Mouse (Mus musculus): ENCODE measurements at regions not wholly inside any gene's neighbourhood (a gene's known extent, or its start where the extent isn't known, plus 50 kb on each side); places are given as distances from the start of the nearest gene placed in this dataset.

- no peak for DNase-seq
Observed at GRCm38 (mm10) chr2:51234427-51234826, 85.5 kb upstream of the Rnd3 start.

- no peak for DNase-seq
Observed at GRCm38 (mm10) chr2:51222851-51223250, 73.9 kb upstream of the Rnd3 start.

- no peak for DNase-seq
Observed at GRCm38 (mm10) chr2:51219714-51220113, 70.8 kb upstream of the Rnd3 start.

- DNase-seq = no peak
Observed at GRCm38 (mm10) chr2:51207150-51208022, 58.5 kb upstream of the Rnd3 start.

GRCm38 (mm10) chr2:51206332-51206731 lies 57.4 kb upstream of the Rnd3 start:
- DNase-seq = no peak

Measured in layer of hippocampus, adult 9-11 months (tissue).